Mouse (Mus musculus): Measurements from ENCODE around the gene March8. TPM values are rescaled to one million over a fixed set of nuclear protein-coding genes. Genes with fewer than 3 reads are reported as not detected.

March8 gene
- polyA plus RNA-seq, 1 experiment from 2014 or later = 40.9 TPM

DNA sequence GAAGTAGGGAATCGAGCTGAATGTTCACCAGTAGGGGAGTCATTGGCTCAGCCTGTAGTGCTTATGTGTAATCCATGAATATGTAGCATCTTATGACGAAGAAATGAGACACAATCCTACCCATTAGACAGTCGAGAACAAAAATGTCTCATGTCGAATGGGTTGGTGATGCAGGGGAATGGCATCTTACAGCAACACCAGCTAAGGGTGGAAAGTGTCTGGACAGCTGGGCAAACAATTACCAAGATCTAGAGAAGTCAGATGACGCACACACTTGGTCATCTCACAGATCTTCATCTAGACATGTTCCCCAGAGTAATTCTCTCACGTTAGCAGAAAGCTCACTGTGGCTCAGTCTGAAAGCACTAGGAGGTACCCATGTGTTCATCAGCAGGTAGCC, 101.0 kb downstream of the March8 start:
- no peak overlapping the region for H3K9ac ChIP-seq (replicated peaks; ENCODE audit: low read length)
- no peaks in the 10 kb centered on the region for H3K36me3 ChIP-seq (ENCODE audit: insufficient read depth, low read length)
- H3K4me2 ChIP-seq (replicated peaks; ENCODE audit: low read depth, low read length) = no peak overlapping the region
- WGBS = 81% methylated on average over 6 of the region's 6 CpGs
- no peaks in the 10 kb centered on the region for H3K27me3 ChIP-seq (ENCODE audit: insufficient read depth, low read length)
- no peak for ATAC-seq (ENCODE audit: low FRiP score, low TSS enrichment)
- no peaks in the 10 kb centered on the region for H3K4me1 ChIP-seq (ENCODE audit: insufficient read depth, low read length)
- H3K4me3 ChIP-seq (ENCODE audit: low read length) = no peak overlapping the region
- no peak overlapping the region for H3K27ac ChIP-seq (ENCODE audit: low read length)
- H3K9me3 ChIP-seq (ENCODE audit: low read length) = no peaks in the 10 kb centered on the region; the same call in 1 of the 2 replicates

- Histone ChIP-seq H3K4me2 (replicated peaks; ENCODE audit: low read depth, low read length) (no peak overlapping the region), H3K36me3 (ENCODE audit: insufficient read depth, low read length) (no peaks in the 10 kb centered on the region), H3K9ac (replicated peaks; ENCODE audit: low read length) (no peak overlapping the region), H3K27me3 (ENCODE audit: insufficient read depth, low read length) (no peaks in the 10 kb centered on the region), H3K9me3 (ENCODE audit: low read length) (no peaks in the 10 kb centered on the region; the same call in 1 of the 2 replicates), H3K27ac (ENCODE audit: low read length) (no peak overlapping the region), H3K4me1 (ENCODE audit: insufficient read depth, low read length) (no peaks in the 10 kb centered on the region), H3K4me3 (ENCODE audit: low read length) (no peak overlapping the region)
- WGBS = 80% methylated on average over 6 of the region's 6 CpGs
- no peak for ATAC-seq (ENCODE audit: low FRiP score, low TSS enrichment)
Measured at GRCm38 (mm10) chr6:116439531-116439930, 101.7 kb downstream of the March8 start.

DNA sequence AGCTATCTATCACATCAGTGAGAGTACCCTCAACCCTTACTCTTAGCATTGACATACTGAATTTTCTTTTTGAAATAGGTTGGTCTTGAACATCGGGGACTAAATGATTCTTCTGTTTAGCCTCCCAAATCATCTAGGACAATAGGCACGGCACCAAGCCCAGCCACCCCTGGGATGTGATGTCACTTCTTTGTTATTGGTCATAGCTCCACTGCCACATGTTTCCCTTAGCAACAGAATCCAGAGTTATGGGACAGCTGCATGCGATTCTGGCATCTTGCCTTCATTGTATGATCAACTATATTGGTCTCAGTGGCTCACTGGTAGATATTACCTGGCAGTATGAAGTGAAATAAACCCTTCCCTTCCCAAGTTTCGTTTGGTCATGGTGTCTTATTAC, 102.6 kb downstream of the March8 start:
- Histone ChIP-seq H3K9ac (replicated peaks; ENCODE audit: low read length) (no peak overlapping the region), H3K9me3 (ENCODE audit: low read length) (no peaks in the 10 kb centered on the region; the same call in 1 of the 2 replicates), H3K4me2 (replicated peaks; ENCODE audit: low read depth, low read length) (no peak overlapping the region), H3K27me3 (ENCODE audit: insufficient read depth, low read length) (no peaks in the 10 kb centered on the region), H3K27ac (ENCODE audit: low read length) (no peak overlapping the region), H3K4me3 (ENCODE audit: low read length) (no peak overlapping the region), H3K4me1 (ENCODE audit: insufficient read depth, low read length) (no peaks in the 10 kb centered on the region), H3K36me3 (ENCODE audit: insufficient read depth, low read length) (no peaks in the 10 kb centered on the region)
- 77% methylated on average over 4 of the region's 4 CpGs for WGBS
- no peak for ATAC-seq (ENCODE audit: low FRiP score, low TSS enrichment)

DNA sequence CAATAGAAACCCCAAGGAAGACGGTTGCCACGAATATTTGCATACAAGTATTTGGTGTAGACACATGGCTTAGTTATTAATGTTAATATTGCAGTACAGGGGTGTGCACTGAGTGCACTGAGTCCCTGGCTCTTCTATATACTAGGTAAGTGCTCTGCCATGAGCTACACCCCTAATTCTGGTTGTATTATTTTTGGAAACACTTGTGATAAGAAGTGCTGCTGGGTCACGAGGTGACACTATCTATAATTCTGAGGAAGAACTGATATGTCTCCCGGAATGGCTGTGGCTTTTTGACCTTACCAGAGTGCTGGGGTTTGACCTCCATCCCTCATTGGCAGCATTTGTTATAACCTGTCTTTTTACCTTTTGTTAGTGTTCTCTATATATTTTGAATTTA, 103.0 kb downstream of the March8 start:
- 78% methylated on average over 4 of the region's 4 CpGs for WGBS
- Histone ChIP-seq H3K27ac (ENCODE audit: low read length) (no peak overlapping the region), H3K36me3 (ENCODE audit: insufficient read depth, low read length) (no peaks in the 10 kb centered on the region), H3K27me3 (ENCODE audit: insufficient read depth, low read length) (no peaks in the 10 kb centered on the region), H3K4me2 (replicated peaks; ENCODE audit: low read depth, low read length) (no peak overlapping the region), H3K9me3 (ENCODE audit: low read length) (no peaks in the 10 kb centered on the region; the same call in 1 of the 2 replicates), H3K4me1 (ENCODE audit: insufficient read depth, low read length) (no peaks in the 10 kb centered on the region), H3K4me3 (ENCODE audit: low read length) (no peak overlapping the region), H3K9ac (replicated peaks; ENCODE audit: low read length) (no peak overlapping the region)
- ATAC-seq (ENCODE audit: low FRiP score, low TSS enrichment) = no peak

GRCm38 (mm10) chr6:116455781-116456180, 118.0 kb downstream of the March8 start:
- Histone ChIP-seq H3K27me3 (ENCODE audit: insufficient read depth, low read length) (peaks cover 15% of the 10 kb centered on the region), H3K9ac (replicated peaks; ENCODE audit: low read length) (no peak overlapping the region), H3K4me2 (replicated peaks; ENCODE audit: low read depth, low read length) (no peak overlapping the region), H3K4me1 (ENCODE audit: insufficient read depth, low read length) (no peaks in the 10 kb centered on the region), H3K4me3 (ENCODE audit: low read length) (no peak overlapping the region), H3K36me3 (ENCODE audit: insufficient read depth, low read length) (no peaks in the 10 kb centered on the region), H3K27ac (ENCODE audit: low read length) (no peak overlapping the region), H3K9me3 (ENCODE audit: low read length) (no peaks in the 10 kb centered on the region)
- 81% methylated on average over 4 of the region's 4 CpGs for WGBS
- ATAC-seq (ENCODE audit: low FRiP score, low TSS enrichment) = no peak

- no peaks in the 10 kb centered on the region for H3K36me3 ChIP-seq (ENCODE audit: insufficient read depth, low read length)
- peaks cover 22% of the 10 kb centered on the region for H3K27me3 ChIP-seq (ENCODE audit: insufficient read depth, low read length)
- no peaks in the 10 kb centered on the region for H3K9me3 ChIP-seq (ENCODE audit: low read length)
- H3K9ac ChIP-seq (replicated peaks; ENCODE audit: low read length) = no peak overlapping the region
- no peak overlapping the region for H3K4me2 ChIP-seq (replicated peaks; ENCODE audit: low read depth, low read length)
- H3K4me1 ChIP-seq (ENCODE audit: insufficient read depth, low read length) = no peaks in the 10 kb centered on the region
- H3K4me3 ChIP-seq (ENCODE audit: low read length) = no peak overlapping the region
- 77% methylated on average over 1 of the region's 1 CpGs for WGBS
- H3K27ac ChIP-seq (ENCODE audit: low read length) = no peak overlapping the region
- no peak for ATAC-seq (ENCODE audit: low FRiP score, low TSS enrichment)
Measured at GRCm38 (mm10) chr6:116456482-116456881, 118.7 kb downstream of the March8 start.

- no peak overlapping the region for H3K9ac ChIP-seq (replicated peaks; ENCODE audit: low read length)
- no peaks in the 10 kb centered on the region for H3K9me3 ChIP-seq (ENCODE audit: low read length)
- H3K4me3 ChIP-seq (ENCODE audit: low read length) = no peak overlapping the region
- H3K36me3 ChIP-seq (ENCODE audit: insufficient read depth, low read length) = no peaks in the 10 kb centered on the region
- no peak for ATAC-seq (ENCODE audit: low FRiP score, low TSS enrichment)
- 84% methylated on average over 4 of the region's 4 CpGs for WGBS
- H3K27ac ChIP-seq (ENCODE audit: low read length) = no peak overlapping the region
- no peak overlapping the region for H3K4me2 ChIP-seq (replicated peaks; ENCODE audit: low read depth, low read length)
- H3K27me3 ChIP-seq (ENCODE audit: insufficient read depth, low read length) = peaks cover 39% of the 10 kb centered on the region
- no peaks in the 10 kb centered on the region for H3K4me1 ChIP-seq (ENCODE audit: insufficient read depth, low read length)
Measured at GRCm38 (mm10) chr6:116458728-116459127, 120.9 kb downstream of the March8 start.

Other genes with a start within 250 kb of the March8 start
- gene Tmcc1, start 144.5 kb upstream of the March8 start, polyA plus RNA-seq (2015; fragmentation: Nextera tagmentation; extraction: Ambion mirVana) = 10.6 and 20.6 TPM in 2 replicates
- 58.2 and 59.7 TPM in 2 replicates for gene Washc2, start 130.0 kb upstream of the March8 start, polyA plus RNA-seq (2015; fragmentation: Nextera tagmentation; extraction: Ambion mirVana)
- gene Zfand4, start 73.8 kb upstream of the March8 start, polyA plus RNA-seq (2015; fragmentation: Nextera tagmentation; extraction: Ambion mirVana) = 5.9 and 7.1 TPM in 2 replicates
- gene Alox5, start 123.2 kb downstream of the March8 start, polyA plus RNA-seq (2015; fragmentation: Nextera tagmentation; extraction: Ambion mirVana) = 0.63 and 0.89 TPM in 2 replicates
- gene Olfr211, start 151.1 kb downstream of the March8 start, polyA plus RNA-seq (2015; fragmentation: Nextera tagmentation; extraction: Ambion mirVana) = not detected in 2 replicates
- gene Olfr212, start 168.5 kb downstream of the March8 start, polyA plus RNA-seq (2015; fragmentation: Nextera tagmentation; extraction: Ambion mirVana) = not detected in 2 replicates
- gene Olfr213, start 200.4 kb downstream of the March8 start, polyA plus RNA-seq (2015; fragmentation: Nextera tagmentation; extraction: Ambion mirVana) = not detected in 2 replicates
- gene Gm5580, start 213.1 kb downstream of the March8 start, polyA plus RNA-seq (2015; fragmentation: Nextera tagmentation; extraction: Ambion mirVana) = 0.51 and 1.7 TPM in 2 replicates
- not detected in 2 replicates for gene Olfr214, start 216.2 kb downstream of the March8 start, polyA plus RNA-seq (2015; fragmentation: Nextera tagmentation; extraction: Ambion mirVana)
- gene Olfr215, start 246.2 kb downstream of the March8 start, polyA plus RNA-seq (2015; fragmentation: Nextera tagmentation; extraction: Ambion mirVana) = not detected in 2 replicates

All from kidney, embryonic 16.5 days (tissue).